Mouse (Mus musculus): ENCODE measurements around the gene Astn2. TPM values are rescaled to one million over a fixed set of nuclear protein-coding genes. Genes with fewer than 3 reads are reported as not detected.

The Astn2 gene
- total and polyA plus RNA-seq, 3 experiments: 1.3 to 1.8 (median 1.6) TPM

- no peak for DNase-seq
Measured at GRCm38 (mm10) chr4:65864551-65864950, 539.9 kb downstream of the Astn2 start.

- DNase-seq: no peak
Measured at GRCm38 (mm10) chr4:65843191-65843590, 561.2 kb downstream of the Astn2 start.

GRCm38 (mm10) chr4:65839550-65840000 is 564.8 kb downstream of the Astn2 start:
- no peak for DNase-seq

DNA sequence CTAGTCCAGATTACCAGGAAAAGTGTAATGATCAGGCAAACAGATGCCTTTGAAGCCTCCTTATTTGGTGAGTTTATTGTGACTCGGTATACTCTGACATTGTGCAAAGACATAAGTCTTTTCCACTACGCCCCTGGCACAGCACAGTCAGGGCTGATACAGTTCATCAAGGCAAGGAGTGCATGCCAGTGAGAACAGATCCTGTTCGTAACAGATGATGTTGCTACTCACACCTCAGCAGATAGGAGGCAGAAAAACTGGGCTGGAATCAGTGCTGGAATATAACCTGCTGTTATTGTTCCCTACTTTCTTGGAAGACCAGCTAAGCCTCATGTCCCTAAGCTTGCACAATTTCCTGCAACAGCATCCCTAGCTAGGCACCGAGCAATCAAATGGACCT is 565.6 kb downstream of the Astn2 start:
- no peak for DNase-seq

GRCm38 (mm10) chr4:65832971-65833370 is 571.4 kb downstream of the Astn2 start:
- no peak for DNase-seq

- DNase-seq: no peak
Measured at GRCm38 (mm10) chr4:65831872-65832271, 572.5 kb downstream of the Astn2 start.

DNA sequence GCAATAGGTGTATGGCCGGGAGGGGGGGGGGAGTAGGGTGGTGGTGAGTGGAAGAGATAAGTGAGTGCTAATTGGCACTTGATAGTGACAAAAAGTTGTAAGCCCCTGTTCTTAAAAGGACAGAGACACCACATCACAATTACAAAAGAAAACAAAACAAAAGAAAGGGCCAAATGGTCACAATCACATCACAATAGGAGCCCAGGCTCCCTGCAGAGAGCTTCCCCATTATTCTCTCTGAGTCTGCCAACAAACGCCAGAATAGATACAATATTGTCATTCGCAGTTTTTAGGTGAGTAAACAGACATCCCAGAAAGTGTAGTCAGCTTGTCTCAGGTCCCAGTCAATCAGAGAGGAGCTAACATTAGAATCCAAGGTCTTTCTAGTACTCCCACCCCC is 573.9 kb downstream of the Astn2 start:
- DNase-seq: no peak

GRCm38 (mm10) chr4:65821070-65821469 is 583.3 kb downstream of the Astn2 start:
- no peak for DNase-seq

- DNase-seq: no peak
Measured at GRCm38 (mm10) chr4:65820236-65820635, 584.2 kb downstream of the Astn2 start.

DNA sequence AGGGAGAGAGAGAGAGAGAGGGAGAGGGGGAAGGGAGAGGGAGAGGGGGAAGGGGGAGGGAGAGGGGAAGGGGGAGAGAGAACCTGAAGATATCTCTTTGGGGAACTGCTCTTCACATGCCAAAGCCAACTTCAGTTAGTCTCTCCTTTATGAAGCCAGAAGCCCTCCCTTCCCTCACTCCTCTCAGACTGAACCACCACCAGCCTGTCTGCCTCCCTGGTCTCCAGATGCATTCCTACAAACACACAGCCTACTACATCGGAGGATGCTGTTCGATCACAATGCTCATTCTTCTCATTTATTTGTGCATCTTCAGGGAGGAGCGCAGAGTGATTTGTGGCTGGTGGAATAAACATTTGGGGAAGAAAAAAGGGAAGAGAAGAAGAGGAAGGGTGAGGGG is 584.6 kb downstream of the Astn2 start:
- no peak for DNase-seq

DNA sequence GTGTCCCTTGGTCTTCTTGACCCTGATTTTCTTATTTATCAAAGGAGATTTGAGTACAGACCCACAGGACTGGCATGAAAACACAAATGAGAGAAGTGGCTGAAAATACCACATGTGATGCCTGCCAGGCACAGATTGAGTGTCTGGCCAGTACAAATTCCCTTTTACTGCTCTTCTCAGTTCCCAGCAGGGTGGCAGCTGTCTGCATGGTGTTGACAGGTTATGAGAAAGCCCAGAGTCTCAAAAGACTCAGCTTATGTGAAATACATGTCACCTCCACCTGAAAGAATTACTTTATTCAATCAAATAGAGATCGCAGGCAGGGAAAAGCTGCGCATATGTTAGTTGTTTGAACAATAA is 590.3 kb downstream of the Astn2 start:
- DNase-seq: no peak

DNA sequence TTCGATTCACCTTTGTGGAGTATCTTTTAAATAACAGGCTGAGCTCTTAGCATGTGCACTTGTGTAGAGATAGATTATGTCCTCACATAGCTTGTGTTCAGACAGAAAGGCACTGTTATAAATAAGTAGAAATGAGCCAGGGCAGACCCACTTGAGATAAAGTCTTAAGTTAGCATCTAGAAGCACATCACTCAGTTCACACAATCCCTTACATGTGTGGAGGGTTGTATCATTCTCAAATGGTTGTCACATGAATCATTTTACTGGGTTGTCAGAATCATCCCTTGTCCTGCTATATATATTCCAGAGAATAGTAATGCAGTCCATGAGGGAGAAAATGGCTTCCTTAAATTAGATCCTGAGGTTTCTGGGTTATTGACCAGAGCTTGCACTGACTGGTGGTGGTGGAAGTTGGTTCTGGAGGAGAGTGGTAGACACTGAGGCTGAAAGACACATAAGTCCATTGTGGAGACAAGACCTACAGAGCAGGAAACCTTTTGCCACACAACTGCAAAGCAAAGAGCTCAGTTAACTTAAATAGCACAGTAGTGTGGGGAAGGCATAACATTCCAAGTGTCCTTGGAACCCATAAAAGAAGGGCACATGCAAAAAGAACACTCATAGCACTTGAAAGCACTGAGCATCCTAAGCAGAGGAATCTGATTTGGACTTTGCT is 590.8 kb downstream of the Astn2 start:
- no peak for DNase-seq

- DNase-seq: no peak
Measured at GRCm38 (mm10) chr4:65807341-65807740, 597.1 kb downstream of the Astn2 start.

DNA sequence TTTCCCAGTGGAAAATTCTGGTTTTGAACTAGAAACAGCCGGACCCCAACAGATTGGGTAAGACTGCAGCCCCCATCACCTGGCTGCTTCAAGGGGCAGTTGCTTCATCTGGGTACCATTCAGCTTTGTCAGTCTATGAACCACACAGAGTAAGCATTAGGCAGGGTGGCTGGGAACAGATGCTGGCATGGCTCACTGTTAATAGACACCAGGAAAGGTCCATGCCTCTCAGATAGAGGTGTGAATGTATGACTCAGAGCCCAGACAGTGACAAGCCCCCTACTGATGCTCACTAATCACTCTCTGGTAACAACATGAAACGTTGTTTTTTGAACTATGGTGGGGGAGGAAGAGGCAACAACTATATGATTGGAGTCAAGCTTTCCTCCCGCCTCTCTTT is 603.2 kb downstream of the Astn2 start:
- DNase-seq: no peak

GRCm38 (mm10) chr4:65791051-65791450 is 613.4 kb downstream of the Astn2 start:
- DNase-seq: peak; percentile 10

DNA sequence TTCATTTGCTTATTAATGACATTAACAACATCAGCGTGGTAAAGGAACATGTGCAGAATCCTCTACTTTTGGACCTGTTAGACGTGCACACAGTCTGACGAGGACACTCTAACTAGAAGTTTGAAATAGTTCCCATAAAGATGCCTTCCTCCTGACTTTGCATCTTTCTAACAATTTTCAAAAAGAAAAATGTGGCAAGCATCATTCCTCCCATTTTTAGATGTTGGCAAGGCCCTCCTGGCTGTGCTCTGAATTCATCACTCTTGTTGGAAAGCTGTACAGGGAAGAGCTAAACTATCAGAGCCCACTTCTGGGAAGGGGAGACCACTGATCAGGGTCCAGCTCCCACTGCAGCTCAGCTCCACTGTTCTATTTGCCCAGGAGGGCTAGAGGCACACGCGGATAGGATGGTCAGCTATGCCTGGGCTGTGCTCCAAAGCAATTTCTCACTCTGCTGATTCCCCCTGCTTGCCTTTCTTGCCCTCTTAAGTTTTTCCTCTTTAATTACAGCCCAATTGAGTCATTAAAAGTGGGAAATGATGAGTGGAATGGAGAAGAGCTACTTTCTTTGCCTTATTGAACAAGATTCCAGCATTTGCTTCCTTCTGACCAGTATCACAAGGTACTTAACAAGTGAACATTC is 630.9 kb downstream of the Astn2 start:
- no peak for DNase-seq

- no peak for DNase-seq
Measured at GRCm38 (mm10) chr4:65770952-65771351, 633.5 kb downstream of the Astn2 start.

DNA sequence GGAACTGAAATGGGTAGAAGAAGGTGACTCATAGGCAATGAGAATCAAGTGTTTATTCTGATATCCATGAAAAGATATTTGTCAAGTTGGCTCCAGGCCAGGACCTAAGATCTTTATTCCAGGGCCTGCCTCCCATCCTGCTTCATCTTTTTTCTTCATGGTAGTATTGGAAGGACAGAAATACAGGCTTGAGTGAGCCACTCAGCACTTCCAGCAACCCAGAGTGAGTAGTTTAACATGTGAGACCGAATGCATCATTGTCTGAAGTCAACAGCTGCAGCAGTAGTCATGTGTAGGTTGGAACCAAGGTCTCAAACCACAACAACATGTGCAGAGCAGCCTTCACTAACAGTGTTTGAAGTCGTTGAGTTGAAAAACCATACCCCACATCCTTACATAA is 636.5 kb downstream of the Astn2 start:
- no peak for DNase-seq

DNA sequence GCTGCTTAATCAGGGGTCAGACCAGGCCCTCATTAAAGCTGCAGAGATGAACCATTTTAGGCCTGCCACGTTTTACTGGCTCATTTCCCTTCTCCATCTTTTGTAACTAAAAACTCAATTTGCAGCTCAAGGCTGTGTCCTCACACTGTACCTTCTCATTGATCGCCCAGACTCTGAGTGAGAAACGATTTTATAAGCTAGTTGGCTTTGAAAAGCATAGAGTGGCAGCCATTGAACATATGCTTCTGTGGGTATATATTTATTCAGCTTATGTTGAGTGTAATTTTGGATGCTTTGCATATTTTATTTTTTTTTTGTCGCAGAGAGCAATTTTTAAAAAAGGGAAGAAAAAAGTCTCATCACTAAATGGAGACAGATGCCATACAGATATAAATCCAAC is 637.0 kb downstream of the Astn2 start:
- no peak for DNase-seq

GRCm38 (mm10) chr4:65765312-65765711 is 639.1 kb downstream of the Astn2 start:
- no peak for DNase-seq

GRCm38 (mm10) chr4:65764275-65764674 is 640.1 kb downstream of the Astn2 start:
- DNase-seq: no peak

DNA sequence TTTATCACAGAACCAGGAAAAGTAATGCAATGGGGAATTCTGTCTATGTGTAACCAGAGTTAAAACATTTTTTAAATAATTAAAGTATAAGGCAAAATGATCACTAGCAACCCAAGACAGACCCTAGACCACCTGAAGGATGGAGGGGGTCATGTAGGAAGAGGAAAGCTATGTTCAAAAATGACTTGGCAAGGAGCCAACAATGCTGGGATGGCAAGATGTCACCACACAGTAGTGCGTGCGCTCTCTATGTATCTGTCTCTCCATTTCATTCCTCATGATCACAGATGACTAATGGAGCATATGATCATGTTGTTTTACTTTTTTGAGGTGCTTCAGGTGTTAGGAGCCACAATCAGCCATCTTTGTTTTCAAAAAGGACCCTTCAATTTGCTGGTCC is 640.6 kb downstream of the Astn2 start:
- no peak for DNase-seq

DNA sequence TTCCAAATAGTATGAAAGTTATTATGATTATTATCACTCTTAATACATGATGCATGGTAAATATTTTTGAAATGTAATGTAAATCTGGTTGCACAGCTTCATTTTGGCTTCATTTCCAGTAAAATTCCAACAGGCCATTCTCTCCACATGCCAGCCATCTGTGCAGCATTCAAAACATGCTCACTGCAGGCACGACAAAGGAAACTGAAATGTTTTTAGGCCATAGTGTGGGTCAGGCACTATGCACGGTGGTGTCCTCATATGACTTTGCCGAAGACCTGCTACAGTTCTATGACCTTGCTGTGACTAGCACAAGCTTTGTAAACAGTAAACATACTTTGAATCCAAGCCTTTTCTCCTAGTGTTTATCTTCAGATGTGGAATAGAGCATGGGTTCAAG is 642.3 kb downstream of the Astn2 start:
- no peak for DNase-seq

- no peak for DNase-seq
Measured at GRCm38 (mm10) chr4:65761658-65762057, 642.8 kb downstream of the Astn2 start.

Data from adrenal gland, adult 2 months (tissue).